Mouse (Mus musculus): ENCODE results near the gene Lamb3.

Lamb3 gene

DNA sequence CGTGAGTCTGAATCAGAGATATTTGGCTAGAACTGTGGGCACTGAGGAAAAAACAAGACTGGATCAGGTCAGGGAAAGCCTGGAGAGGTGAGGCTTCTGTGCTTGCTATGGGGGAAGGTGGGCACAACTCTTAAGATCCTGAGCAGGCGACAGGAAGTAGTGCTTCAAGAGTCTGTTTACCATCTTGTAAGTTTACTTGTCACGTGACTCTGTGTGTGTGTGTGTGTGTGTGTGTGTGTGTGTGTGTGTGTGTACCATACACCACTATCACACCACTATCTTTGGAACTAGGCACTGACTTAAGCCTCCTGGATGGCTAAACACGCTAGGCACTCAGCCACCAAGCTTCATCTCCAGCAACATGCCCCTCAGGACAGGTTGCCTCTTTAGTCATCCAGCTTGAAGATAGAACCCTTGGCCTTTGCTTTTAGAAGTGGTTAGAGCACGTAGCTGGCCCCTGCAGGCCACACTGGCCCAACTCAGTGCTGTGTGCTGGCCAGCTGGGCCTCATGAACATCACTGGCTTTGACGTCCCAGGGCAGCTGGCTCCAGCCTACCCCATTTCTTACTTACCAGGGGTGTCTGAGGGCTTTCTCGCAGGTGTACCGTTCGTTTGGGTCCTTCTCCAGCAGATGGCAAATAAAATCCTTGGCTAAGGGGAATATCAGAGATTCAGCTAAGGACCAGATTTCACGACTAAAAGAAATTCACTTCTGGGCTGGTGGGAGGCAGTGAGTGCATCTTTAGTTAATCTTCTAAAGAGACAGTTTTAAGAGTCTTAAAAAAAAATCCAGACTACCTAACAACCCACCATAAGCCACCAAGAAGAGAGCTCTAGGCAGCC is 142.4 kb downstream of the Lamb3 start:
- DNase-seq: no peak

DNA sequence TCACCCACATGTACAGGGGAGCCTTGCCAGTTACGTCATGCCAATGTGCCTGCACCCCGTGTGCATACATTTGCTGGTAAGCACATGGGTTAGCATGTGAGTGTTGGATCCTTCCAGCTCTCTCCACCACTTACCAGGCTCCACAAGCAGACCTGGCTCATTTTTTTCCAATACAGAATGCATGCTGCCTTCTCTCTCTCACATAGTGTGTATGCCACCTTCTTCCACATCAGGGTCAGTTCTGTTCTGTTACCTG is 143.0 kb downstream of the Lamb3 start:
- peak; percentile 82 for DNase-seq

DNA sequence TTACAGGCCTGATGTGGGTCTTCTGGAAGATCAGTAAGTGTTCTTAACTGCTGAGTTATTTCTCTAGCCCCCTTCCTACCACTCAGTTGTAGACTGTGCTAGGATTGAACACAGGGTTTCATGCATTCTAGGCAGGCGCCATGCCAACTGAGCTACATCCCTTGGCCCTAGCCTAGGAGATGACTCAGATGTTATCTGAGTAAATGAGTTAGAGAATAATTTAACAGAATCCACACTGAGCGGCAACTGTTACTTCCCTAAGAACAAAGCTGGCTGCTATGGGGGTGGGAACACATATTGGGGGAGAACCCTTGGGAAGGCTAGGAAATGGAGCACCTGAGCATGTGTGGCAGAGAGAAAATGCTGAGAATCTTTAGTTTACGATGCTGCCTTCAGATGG is 144.1 kb downstream of the Lamb3 start:
- DNase-seq: peak; percentile 79

DNA sequence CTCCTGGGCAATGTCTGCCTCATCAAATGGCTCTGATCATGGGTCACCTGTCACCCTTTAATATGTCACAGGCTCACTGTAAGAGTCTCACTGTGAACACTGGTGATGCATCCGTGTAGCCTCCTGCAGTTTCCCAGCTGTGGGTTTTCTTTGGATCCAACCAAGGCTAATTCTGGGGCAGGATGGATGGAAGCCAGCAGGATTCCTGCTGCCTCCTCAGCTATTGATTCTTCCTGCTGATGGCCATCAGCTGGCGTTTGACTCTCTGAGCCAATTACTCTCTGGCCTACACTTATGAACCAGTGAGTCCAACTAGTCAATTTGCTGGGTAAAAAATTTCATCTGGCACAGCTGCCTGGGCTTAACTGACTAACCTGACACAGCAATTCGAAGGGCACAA is 151.7 kb downstream of the Lamb3 start:
- no peak for DNase-seq

DNA sequence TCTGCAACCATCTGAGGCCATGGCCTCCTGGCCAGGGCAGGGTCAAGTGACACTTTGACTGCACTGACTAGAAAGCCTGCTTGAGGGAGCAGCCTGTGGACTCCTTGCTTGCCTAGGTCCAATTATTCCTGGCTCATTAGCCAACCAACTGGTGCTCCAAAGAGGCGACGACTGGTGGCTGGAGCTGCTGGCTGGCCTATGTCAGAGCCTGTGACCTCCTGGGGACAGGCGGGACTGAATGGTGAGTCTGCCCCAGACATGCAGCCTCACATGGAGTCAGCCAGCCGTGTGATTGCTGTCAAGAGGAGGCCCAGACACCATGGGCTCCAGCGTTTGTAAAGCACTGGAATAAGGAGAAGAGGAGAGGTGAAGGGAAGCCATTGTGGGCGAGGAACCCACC is 153.7 kb downstream of the Lamb3 start:
- no peak for DNase-seq

DNA sequence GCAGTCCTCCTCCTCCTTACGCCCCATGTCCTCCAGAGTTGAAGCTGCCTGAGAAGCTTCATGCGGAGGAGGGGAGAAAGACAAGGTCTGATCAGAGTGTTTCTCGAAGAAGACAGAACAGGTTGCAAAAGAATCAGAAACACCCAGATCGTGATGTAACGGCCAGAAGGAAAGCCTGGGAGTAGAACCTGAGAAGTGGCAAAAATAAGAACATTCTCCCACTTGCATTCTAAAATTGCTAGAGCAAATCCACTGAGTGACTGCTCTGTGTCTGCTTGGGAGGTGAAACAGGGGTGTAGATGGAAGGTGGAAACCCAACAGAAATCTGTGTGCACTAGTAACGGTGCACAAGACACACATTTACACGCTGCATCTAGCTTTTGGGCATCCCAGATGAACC is 154.6 kb downstream of the Lamb3 start:
- DNase-seq: no peak

DNA sequence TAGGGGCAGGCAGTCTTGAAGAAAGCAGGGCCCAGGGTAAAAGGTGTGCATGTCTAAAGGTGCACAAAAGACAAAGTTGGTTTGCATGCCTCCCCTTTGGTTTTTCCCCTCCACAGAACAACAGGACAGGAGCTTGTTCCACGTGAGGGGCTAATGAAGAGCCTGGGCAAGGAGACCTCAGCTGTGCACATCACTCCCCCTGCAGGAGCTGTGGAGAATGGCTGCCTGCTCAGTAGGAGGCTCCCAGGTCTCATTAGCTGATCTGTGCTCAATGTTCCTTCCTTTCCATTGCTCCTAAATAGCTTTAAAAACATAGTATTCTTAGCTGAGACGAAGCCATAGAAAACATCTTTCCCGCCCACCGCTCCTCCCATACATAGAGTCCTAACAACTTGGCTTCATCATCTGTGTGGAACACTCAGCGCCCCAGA is 156.3 kb downstream of the Lamb3 start:
- DNase-seq: peak; percentile 65

DNA sequence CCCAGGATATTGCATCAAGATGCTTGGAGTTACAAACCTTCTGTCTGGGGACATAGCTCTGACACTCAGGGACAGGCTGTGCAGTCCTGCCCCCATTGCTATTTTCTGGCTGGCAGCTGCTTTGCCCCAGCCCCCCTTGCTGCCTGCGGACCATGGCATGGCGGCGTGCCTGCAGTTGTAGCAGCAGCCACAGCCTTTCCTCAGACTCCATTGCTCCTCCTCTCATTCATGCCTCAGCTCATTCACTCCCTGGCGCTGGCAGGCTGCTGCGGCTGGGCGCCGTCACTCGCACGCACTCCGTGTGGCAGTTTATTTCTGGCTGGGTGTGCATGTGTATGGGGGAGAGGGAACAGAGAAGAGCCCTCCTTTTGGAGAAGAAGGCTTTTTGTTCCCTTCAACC is 160.6 kb downstream of the Lamb3 start:
- DNase-seq: peak; percentile 62

DNA sequence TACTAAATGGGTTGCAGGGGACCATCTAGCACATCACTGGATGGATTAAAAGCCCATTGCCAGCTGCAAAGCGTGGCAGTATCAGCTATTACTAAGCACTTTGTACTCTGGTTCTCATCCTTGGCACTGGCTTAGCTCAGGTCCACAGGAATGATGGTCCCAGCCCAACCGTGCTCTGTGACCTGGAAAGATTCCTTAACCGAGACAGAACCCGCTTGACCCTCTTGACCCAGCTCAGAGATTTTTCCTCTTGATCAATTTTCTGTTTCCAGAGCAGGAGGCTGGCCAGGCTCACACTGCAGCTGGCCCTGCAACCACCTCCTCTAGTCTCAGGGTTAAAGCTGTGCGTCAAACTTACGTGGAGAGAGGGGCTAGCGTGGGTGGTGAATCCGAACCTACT is 161.6 kb downstream of the Lamb3 start:
- DNase-seq: no peak

DNA sequence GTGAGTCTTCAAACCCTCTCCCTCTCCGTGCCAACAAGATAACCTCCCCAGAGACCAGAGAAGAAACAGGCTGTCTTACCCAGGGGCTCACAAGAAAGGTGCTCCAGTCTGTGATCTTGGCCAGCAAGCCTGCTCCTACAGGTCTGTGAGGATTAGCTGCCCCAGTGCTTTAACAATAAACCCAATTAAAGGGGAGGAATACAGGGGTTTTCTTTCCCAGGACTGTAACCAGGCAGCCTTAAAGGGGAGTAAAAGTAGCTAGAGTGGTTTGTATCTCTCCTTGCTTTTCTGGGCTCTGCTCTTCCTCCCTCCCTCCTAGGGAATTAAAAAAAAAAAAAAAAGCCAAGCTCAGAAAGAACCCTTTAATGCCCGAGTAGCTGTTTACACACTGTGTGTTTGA is 162.6 kb downstream of the Lamb3 start, which contains the start of gene Camk1g:
Gene Camk1g, minus strand, starts transcription at position 203 of the 400 bp plus-strand sequence.
- DNase-seq: peak; percentile 54

DNA sequence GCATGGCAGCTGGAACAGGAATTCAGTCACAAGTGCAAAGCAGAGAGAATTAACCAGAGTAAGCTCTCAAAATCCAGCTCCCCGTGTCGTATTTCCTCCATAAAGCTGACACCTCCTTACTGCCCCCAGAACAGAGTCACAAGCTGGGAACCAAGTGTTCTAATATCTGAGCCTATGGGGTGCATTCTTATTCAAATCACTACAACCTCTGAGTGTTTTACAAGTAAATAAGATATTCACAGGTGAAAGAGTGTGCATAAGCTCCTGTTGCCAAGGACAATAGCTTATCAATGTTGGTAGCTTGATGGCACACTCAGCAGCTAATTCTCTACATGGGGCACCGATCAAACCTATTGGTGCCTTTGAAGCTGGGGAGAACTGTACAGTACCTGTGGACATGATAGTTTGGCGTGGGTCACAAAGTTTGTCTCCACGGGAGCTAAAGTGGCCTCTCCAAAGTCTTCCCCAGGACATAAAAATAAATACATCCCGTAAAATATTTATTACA is 166.5 kb downstream of the Lamb3 start:
- DNase-seq: no peak

DNA sequence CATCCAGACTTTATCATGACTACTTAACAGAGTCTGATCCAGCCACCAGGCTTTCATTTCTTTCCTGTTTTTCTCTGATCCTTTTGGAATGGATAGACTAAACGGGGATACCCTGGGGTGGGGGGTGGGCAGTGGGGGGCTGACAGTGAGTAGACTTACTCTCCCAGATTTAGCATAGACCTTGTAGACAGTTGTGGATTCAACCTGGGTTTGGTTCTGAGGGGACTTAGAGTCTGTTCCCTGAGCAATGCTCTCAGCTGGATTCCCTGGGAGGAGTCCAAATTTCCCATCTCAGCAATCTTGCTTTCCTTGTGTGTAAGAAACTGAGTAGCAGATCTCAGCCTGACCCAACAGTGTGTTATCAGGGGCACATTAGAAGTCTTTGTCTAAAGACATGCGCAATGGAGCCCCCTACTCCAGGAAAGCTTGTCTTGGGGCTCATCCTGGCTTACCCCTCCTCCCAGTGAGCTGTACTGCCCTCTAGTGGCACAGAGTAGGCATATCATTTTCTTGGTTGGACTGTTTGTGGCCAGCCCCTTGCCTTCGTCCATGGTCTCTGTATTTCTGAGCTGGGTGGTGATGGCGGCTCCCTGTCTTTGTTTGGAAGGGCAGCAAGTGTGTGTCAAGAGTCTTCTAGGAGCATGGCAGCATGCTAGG is 169.1 kb downstream of the Lamb3 start:
- DNase-seq: no peak

DNA sequence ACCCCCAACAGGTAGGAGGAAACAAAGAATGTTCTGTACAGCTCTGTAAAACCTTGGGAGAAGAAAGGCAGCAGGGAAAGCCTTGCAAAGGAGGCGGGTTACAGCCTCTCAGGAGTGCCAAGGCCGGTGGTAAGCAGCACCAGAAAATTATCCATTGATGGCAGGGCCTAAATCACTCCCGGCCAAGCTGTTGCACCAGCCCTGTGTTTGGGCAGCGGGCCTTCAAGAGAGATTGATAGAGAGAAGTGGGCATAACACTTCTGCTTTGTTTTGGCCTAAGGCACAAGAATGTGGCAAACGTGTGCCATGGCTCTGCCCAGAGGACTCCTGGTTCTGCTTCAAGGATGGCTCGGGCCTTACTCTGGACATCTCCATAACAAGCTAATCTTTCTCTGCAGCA is 172.1 kb downstream of the Lamb3 start:
- DNase-seq: no peak

DNA sequence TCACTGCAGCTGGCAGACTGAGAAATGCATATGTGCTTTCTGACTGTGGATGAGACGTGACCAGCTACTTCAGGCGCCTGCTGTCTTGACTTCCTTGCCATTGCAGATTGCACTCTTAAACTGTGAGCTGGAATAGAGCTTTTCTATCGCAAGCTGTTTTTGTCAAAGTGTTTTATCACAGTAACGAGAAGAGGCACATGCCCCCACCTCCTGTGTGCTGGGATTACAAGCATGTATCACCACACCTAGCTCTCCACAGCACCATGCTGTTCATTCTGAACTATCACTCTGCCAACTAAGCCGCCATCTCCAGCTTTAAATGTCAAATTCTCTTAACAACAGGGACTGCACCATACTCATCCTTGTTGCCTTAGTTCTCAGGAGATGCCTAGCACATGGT is 173.4 kb downstream of the Lamb3 start:
- DNase-seq: no peak

DNA sequence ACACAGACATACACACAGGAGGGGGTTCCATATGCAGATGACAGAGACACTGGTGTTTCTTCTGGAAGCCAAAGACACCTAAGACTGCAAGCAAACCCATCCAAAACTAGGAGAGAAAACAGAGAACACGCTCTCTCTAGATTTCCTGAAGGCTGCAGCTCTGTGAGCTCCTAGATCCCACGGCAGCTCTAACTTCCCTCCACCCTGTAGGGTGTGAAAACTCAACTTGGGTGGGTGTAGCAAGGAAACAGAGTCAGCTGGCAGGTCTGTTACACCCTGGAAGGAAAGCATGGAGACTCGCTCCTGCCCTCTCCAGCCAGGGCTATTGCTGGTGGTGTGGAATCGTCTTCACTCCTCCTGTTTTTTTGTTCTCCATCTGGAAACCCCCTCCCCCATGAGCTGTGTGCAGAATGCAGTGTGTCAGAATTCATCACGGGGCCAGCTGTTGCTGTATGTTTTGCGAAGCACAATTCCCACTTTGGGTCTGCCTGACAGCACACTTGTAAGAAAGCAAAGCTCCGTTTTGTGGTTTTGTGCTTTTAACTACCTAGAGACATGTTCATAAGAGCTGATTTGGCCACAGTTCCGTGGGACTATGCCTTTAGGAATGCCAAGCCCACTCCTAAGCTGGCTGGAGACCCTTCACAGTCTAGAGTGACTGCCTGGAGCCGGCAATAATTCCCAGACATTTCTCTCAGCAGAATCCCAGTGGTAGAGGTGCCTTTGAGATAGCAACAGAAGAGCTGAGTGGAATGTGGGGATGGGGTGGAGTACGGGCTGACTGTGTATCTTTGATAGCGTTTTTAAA is 174.3 kb downstream of the Lamb3 start:
- no peak for DNase-seq

DNA sequence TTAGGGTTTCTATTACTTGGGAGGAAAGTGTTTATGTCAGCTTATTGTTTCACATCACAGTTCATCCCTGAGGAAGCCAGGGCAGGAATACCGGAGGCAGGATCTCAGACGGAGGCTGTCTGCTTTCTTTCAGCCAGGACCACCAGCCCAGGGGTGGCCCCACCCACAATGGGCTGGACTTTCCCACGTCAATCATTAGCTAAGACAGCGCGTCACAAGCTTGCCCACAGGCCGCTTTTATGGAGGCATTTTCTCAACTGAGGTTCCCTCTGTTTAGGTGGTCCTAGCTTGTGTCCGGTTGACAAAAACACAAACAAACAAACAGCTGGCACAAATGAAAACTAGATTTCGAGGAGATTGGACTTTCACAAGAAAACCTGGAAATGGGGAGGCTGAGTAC is 174.9 kb downstream of the Lamb3 start:
- DNase-seq: no peak

DNA sequence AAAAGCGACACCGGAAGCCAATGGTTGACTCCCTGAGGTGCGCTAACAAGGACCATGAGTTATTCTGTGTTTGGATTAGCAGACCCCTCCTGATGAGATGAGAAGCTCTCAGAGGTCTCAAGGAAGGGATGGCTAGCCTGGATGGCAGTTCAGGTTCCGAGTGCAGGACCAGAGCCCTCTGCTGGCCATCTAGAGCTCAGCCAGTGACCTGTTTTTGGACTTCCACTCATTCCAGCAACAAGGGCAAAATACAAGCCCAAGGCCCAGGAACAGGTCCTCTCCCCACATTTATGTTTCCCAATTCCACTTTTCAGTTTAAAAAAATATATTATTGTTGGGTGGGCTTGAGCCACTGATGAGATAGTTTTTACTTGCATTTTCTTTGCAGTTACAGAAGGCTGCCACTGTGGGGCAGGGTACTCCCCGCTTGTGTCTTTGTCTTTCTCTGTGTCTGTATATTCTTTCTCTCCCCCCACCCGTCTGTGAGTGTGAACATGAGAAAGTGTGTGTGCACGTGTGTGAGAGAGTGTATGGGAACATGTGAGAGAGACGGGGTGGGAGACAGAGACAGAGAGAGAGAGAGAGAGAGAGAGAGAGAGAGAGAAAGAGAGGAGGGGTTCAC is 175.5 kb downstream of the Lamb3 start:
- no peak for DNase-seq

DNA sequence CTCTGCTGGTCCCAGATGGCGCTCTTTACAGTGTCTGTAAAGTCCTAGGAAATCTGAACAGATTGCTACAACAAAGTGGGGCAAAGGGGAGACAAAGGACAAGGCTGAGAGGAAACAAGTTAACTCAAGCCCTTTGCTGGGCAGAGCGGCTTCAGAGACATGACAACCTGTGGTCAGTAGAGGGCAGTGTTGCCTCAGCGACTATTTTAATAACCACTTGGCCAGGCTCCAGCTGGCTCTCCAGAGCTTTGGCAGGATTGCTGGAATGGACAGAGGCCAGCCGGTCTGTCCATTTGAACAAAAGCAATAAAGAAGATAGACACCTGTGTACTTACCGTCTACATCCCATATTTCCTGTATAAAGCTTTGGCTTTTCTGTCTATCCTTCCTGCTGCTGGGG is 178.6 kb downstream of the Lamb3 start:
- DNase-seq: peak; percentile 57

DNA sequence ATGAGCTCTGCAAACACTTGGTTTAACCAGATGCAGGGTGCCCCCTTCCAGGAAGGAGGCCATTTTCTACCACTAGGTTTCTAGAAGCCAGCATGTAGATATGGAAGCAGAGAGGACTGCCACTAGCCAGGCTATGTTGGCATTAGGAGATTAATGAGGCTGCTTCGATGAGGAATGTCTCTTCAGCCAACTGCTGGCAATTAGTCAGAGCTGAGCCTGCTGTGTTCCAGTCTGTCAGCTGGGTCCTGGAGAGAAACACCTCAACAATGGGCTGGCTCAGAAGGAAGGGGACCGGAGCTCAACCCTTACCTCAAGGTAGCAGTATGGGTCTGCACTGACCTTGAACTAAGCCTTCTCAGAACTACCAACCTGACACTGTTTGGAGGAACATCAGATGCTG is 179.7 kb downstream of the Lamb3 start:
- no peak for DNase-seq

DNA sequence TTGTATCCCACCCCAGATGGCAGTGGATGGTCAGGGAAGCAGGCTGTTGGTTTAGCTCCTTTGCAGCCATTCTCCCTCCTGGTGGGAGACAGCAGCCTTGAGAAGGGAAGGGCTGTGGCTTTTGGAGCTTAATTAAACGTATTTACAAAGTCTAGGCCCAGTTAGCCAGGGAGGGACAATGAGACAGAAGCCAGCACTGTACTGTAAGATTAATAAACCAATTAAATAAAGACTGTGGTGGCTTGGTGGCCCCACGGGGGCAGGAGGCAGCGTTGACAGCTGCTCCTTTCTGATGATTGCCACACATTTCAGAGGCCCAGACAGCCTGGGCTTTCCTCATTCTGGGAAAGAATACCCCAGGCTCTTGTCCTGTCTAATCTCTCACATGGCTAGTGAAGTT is 182.0 kb downstream of the Lamb3 start:
- no peak for DNase-seq

DNA sequence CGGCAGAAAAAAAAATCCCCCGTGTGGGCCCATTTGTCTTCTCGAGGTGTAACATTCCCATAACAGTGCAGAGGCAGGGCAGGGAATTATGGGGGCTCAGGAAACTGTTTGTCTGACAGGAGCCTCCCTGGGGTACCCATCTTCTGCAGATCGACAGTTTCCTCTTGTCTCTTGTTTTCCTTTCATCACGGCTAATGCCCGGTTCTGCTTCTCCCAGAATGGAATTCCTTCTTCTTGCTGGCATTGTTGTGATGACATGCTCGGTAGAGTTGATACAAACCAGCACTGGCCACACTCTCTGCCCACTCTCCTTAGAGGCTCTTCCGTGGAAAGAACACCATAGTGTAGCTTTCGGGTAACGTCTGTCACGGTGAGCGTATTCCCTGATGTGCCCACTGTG is 182.5 kb downstream of the Lamb3 start:
- DNase-seq: no peak

DNA sequence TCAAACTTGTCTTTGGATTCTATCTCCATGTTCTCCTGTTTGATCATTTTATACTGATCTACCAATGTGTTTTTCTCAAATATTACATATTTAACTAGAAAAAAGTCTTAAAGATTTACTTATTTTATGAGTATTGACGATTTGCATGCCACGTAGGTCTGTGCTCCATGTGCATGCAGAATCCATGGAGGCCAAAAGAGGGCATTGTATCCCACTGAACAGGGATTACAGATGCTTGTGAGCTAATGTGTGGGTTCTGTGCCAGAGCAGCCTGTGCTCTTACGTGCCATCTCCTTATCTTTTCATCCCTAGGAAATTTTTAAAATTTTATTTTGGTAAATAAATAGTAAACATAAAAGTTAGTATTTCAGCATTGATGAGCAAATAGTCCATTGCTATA is 184.8 kb downstream of the Lamb3 start:
- no peak for DNase-seq
